In the genomic region with DNA sequence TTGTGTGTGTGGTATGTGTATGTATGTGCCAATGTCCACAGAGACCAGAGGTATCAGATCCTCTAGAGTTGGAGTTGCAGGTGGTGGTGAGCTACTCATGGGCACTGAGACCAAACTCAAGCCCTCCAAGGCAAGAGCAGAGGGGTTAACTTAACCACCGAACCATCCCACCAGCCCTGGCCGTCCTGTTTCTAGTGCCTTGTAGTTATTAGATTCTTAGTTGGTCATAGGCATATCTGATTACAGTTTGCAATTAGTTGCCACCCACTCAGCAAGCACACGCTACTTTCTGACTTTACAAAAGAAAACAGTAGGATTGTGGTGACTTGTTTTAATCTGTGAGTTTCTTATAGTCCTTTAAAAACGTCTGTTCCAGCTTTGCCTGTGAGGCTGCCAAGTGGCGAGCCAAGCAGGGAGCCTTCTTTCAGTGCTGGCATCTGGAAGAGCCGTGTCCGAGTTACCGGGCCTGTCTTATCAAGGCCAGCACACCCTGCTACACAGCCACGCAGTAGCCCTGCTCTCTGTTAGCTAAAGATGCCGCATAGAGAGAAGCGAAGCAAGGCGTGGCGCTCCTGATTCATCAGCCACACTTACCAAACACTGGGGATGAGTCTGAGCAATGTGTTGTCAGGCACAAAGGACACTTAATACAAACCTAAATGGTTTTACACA, we compare ENCODE assay signal across 22 mouse cellular contexts.
DNase-seq lines count a peak whose midpoint lies in the region; ATAC-seq and TF ChIP-seq lines count a peak whose summit lies in the region.
"Had no signal": no experiment of that assay in that cellular context is flagged by ENCODE, and none has a peak within 500 bp of the region (broad histone marks: within the 10 kb centered on the region; RNA-seq: fewer than 3 reads in every experiment).

No protein-coding gene starts in this region.

- H3K27ac ChIP-seq in lung, embryonic 14.5 days (ENCODE audit: low read depth) = no peak overlapping the region
- peak overlapping the region; percentile 51 for H3K27ac ChIP-seq in liver, embryonic 13.5 days
- H3K27ac ChIP-seq in hindbrain, postnatal 0 days = no peak overlapping the region
- H3K27ac ChIP-seq: embryonic facial prominence, embryonic 12.5 days; forebrain, embryonic 15.5 days; heart, embryonic 13.5 days; hindbrain, embryonic 15.5 days; kidney, embryonic 15.5 days; limb, embryonic 15.5 days; neural tube, embryonic 12.5 days had no signal

- 69% methylated on average over 13 of the region's 13 CpGs for WGBS in lung, embryonic 14.5 days
- WGBS in liver, embryonic 13.5 days (ENCODE audit: insufficient replicate concordance) = 40% methylated on average over 13 of the region's 13 CpGs
- 59% methylated on average over 13 of the region's 13 CpGs for WGBS in hindbrain, postnatal 0 days

- no peak overlapping the region for H3K4me3 ChIP-seq in lung, embryonic 14.5 days (ENCODE audit: low read depth, low read length)
- no peak overlapping the region for H3K4me3 ChIP-seq in liver, embryonic 13.5 days (replicated peaks)
- H3K4me3 ChIP-seq in hindbrain, postnatal 0 days (ENCODE audit: low read length) = no peak overlapping the region
- H3K4me3 ChIP-seq: embryonic facial prominence, embryonic 12.5 days; forebrain, embryonic 15.5 days; heart, embryonic 13.5 days; hindbrain, embryonic 15.5 days; kidney, embryonic 15.5 days; limb, embryonic 15.5 days; midbrain, embryonic 10.5 days; neural tube, embryonic 12.5 days had no signal

- peak; percentile 19 for ATAC-seq in lung, embryonic 14.5 days (ENCODE audit: insufficient read depth)
- peak; percentile 94 for ATAC-seq in liver, embryonic 13.5 days (ENCODE audit: low read depth)
- no peak for ATAC-seq in hindbrain, postnatal 0 days
- ATAC-seq: forebrain, embryonic 15.5 days; intestine, embryonic 16.5 days had no signal

- no peaks in the 10 kb centered on the region for H3K27me3 ChIP-seq in lung, embryonic 14.5 days (ENCODE audit: insufficient read depth, low read length)
- H3K27me3 ChIP-seq in liver, embryonic 13.5 days = no peaks in the 10 kb centered on the region
- H3K27me3 ChIP-seq in hindbrain, postnatal 0 days (ENCODE audit: insufficient read depth, low read length) = no peaks in the 10 kb centered on the region
- H3K27me3 ChIP-seq: embryonic facial prominence, embryonic 12.5 days; forebrain, embryonic 15.5 days; heart, embryonic 13.5 days; hindbrain, embryonic 15.5 days; kidney, embryonic 15.5 days; limb, embryonic 15.5 days; neural tube, embryonic 12.5 days had no signal

- no peak overlapping the region for H3K4me2 ChIP-seq in lung, embryonic 14.5 days
- H3K4me2 ChIP-seq in liver, embryonic 13.5 days = peak overlapping the region; percentile 37
- no peak overlapping the region for H3K4me2 ChIP-seq in hindbrain, postnatal 0 days (ENCODE audit: low read depth, low read length)
- H3K4me2 ChIP-seq: embryonic facial prominence, embryonic 12.5 days; forebrain, embryonic 15.5 days; heart, embryonic 13.5 days; hindbrain, embryonic 15.5 days; kidney, embryonic 15.5 days; limb, embryonic 15.5 days; neural tube, embryonic 12.5 days had no signal

- 0 out of 2 replicates have a peak, but pooled peaks cover 3% of the 10 kb centered on the region for H3K4me1 ChIP-seq in lung, embryonic 14.5 days (ENCODE audit: insufficient read depth)
- peaks cover 29% of the 10 kb centered on the region for H3K4me1 ChIP-seq in liver, embryonic 13.5 days (replicated peaks)
- no peaks in the 10 kb centered on the region for H3K4me1 ChIP-seq in hindbrain, postnatal 0 days (ENCODE audit: insufficient read depth, low read length)
- H3K4me1 ChIP-seq: embryonic facial prominence, embryonic 12.5 days; kidney, embryonic 15.5 days had no signal

- no peak for TF ChIP-seq POLR2A in brain, embryonic 14.5 days (IDR thresholded peaks at IDR 0.05; ENCODE audit: borderline replicate concordance, extremely low read depth, insufficient read depth, insufficient read length, poor library complexity, severe bottlenecking)

- DNase-seq in lung, embryonic 14.5 days = no peak
- DNase-seq in lung, postnatal 10 days = no peak
- peak; percentile 77 for DNase-seq in MN1 (ENCODE audit: low spot score)
- peak; percentile 25 for DNase-seq in brain, embryonic 14.5 days (ENCODE audit: low read depth)
- DNase-seq in liver, embryonic 13.5 days = peak; percentile 42
- no peak for DNase-seq in ovary, postnatal 36 days (ENCODE audit: low spot score)
- no peak for DNase-seq in hindbrain, postnatal 0 days (ENCODE audit: low spot score)
- DNase-seq in layer of hippocampus, adult 9-10 months (ENCODE audit: low spot score) = no peak
- DNase-seq: cerebellum, adult 11 months; cerebellum, postnatal 10 days; heart, postnatal 4 days; lung, postnatal 36 days; right cerebral cortex, postnatal 14 days had no signal

- no peaks in the 10 kb centered on the region for H3K9me3 ChIP-seq in lung, embryonic 14.5 days (ENCODE audit: low read depth, low read length)
- H3K9me3 ChIP-seq in liver, embryonic 13.5 days (replicated peaks) = no peaks in the 10 kb centered on the region
- no peaks in the 10 kb centered on the region for H3K9me3 ChIP-seq in hindbrain, postnatal 0 days (ENCODE audit: low read length)
- H3K9me3 ChIP-seq: embryonic facial prominence, embryonic 12.5 days; forebrain, embryonic 15.5 days; heart, embryonic 13.5 days; hindbrain, embryonic 15.5 days; kidney, embryonic 15.5 days; limb, embryonic 15.5 days; midbrain, embryonic 10.5 days; neural tube, embryonic 12.5 days had no signal

- no peak overlapping the region for H3K9ac ChIP-seq in lung, embryonic 14.5 days
- H3K9ac ChIP-seq in liver, embryonic 13.5 days = no peak overlapping the region; the same call in 1 of the 2 replicates
- H3K9ac ChIP-seq in hindbrain, postnatal 0 days (replicated peaks; ENCODE audit: low read length) = no peak overlapping the region
- H3K9ac ChIP-seq: embryonic facial prominence, embryonic 12.5 days; forebrain, embryonic 15.5 days; heart, embryonic 13.5 days; hindbrain, embryonic 15.5 days; kidney, embryonic 15.5 days; limb, embryonic 15.5 days; neural tube, embryonic 12.5 days had no signal

- H3K36me3 ChIP-seq in lung, embryonic 14.5 days (ENCODE audit: insufficient read depth) = peaks cover 12% of the 10 kb centered on the region; the same call in 1 of the 2 replicates
- H3K36me3 ChIP-seq in liver, embryonic 13.5 days = peaks cover 26% of the 10 kb centered on the region; the same call in 1 of the 2 replicates
- peaks cover 31% of the 10 kb centered on the region; the same call in 1 of the 2 replicates for H3K36me3 ChIP-seq in hindbrain, postnatal 0 days (ENCODE audit: insufficient read depth, low read length)

- TF ChIP-seq CTCF in lung, embryonic 14.5 days (IDR thresholded peaks at IDR 0.05; ENCODE audit: low read depth) = no peak
- TF ChIP-seq CTCF in brain, embryonic 14.5 days (IDR thresholded peaks at IDR 0.05; ENCODE audit: borderline replicate concordance, extremely low read depth, insufficient read depth, insufficient read length) = no peak
- TF ChIP-seq CTCF in hindbrain, postnatal 0 days (IDR thresholded peaks at IDR 0.05; ENCODE audit: low read depth) = no peak

Comparison
In these comparisons a context has a peak if more than half of its experiments do, and no peak if none do; other contexts are left out.
1. DNase-seq: peak in MN1 (single experiment), brain, embryonic 14.5 days (single experiment) and liver, embryonic 13.5 days (single experiment); none in lung, embryonic 14.5 days (single experiment), lung, postnatal 10 days (single experiment), ovary, postnatal 36 days (single experiment), hindbrain, postnatal 0 days (single experiment) and layer of hippocampus, adult 9-10 months (single experiment).